Mouse (Mus musculus): ENCODE measurements around the gene Klf5. TPM values are rescaled to one million over a fixed set of nuclear protein-coding genes. Genes with fewer than 3 reads are reported as not detected.

Gene Klf5
- total RNA-seq (2014; fragmentation: Nextera tagmentation) (not detected in 2 replicates), total RNA-seq (2017) (0.17 and 0.22 TPM in 2 replicates), polyA plus RNA-seq (2012) (not detected in 2 replicates)

DNA sequence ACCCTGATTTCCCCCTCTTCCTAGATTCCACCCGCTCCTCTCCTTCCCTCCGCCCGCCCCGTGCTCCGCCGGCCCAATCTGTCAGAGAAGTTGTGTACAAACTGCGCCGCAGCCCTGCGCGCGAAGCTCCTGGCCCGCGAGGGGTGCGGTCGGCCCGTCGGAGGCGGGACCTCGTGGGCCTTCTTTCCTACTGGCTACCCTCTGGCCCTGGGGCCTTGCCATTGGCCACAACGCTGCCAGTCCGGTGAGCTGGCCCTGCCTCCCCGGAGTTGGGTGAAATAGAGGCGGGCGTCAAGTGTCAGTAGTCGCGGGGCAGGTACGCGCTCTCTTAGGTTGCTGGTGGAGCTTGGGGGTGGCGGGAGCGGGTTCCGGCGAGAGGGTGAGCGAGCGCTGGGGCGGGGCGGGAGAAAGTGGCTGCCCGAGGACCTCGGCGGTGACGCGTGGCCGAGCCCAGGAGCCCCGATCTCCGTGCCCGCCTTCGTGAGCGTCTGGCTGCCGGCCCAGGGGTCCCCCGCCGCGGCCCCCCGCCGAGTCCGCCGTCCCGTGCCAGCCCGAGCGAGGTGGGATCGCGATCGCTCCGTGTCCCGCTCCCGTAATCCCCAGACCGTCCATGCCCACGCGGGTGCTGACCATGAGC lies at the start of gene Klf5:
Gene Klf5 (plus strand): TSS at position 307 of the 637 bp plus-strand sequence.
- DNase-seq (ENCODE audit: low spot score) (no peak), ATAC-seq (ENCODE audit: extremely low read depth, insufficient number of reproducible peaks, low FRiP score, poor library complexity, severe bottlenecking) (no peak)
- TF ChIP-seq CTCF (IDR thresholded peaks at IDR 0.05; ENCODE audit: low read depth, low read length) (no peak), GATA1 (IDR thresholded peaks at IDR 0.05; ENCODE audit: borderline replicate concordance, low read length) (no peak), GATA2 (IDR thresholded peaks at IDR 0.05; ENCODE audit: borderline replicate concordance, low read depth, low read length) (no peak), POLR2AphosphoS5 (IDR thresholded peaks at IDR 0.05; ENCODE audit: insufficient replicate concordance, low read depth, low read length) (no peak), TAL1 (conservative IDR thresholded peaks at IDR 0.05; ENCODE audit: low read depth, low read length) (no peak)
- peak within 1 kb of the TSS; percentile 24; the same call in 1 of the 2 replicates for H3K4me3 ChIP-seq (ENCODE audit: low read depth, low read length)
- H3K36me3 ChIP-seq (replicated peaks): no peaks in the 10 kb centered on the region
- no peaks in the 10 kb centered on the region for H3K4me1 ChIP-seq (ENCODE audit: insufficient read depth, low read depth, low read length)
- peaks cover 46% of the 10 kb centered on the region for H3K9me3 ChIP-seq (replicated peaks)
- no peaks in the 10 kb centered on the region for H3K27me3 ChIP-seq (ENCODE audit: insufficient read depth, low read length)

- Histone ChIP-seq H3K4me3 (ENCODE audit: low read depth, low read length) (no peak overlapping the region), H3K27me3 (ENCODE audit: insufficient read depth, low read length) (no peaks in the 10 kb centered on the region), H3K9me3 (replicated peaks) (peaks cover 3% of the 10 kb centered on the region; the same call in 1 of the 2 replicates), H3K4me1 (ENCODE audit: insufficient read depth, low read depth, low read length) (no peaks in the 10 kb centered on the region), H3K36me3 (replicated peaks) (peaks cover 11% of the 10 kb centered on the region)
- TF ChIP-seq GATA2 (IDR thresholded peaks at IDR 0.05; ENCODE audit: borderline replicate concordance, low read depth, low read length): no peak
- no peak for TF ChIP-seq GATA1 (IDR thresholded peaks at IDR 0.05; ENCODE audit: borderline replicate concordance, low read length)
- no peak for TF ChIP-seq POLR2AphosphoS5 (IDR thresholded peaks at IDR 0.05; ENCODE audit: insufficient replicate concordance, low read depth, low read length)
- no peak for TF ChIP-seq TAL1 (conservative IDR thresholded peaks at IDR 0.05; ENCODE audit: low read depth, low read length)
- no peak for TF ChIP-seq CTCF (IDR thresholded peaks at IDR 0.05; ENCODE audit: low read depth, low read length)
- ATAC-seq (ENCODE audit: extremely low read depth, insufficient number of reproducible peaks, low FRiP score, poor library complexity, severe bottlenecking): no peak
- DNase-seq (ENCODE audit: low spot score): no peak
These were observed 36.5 kb upstream of the Klf5 start for GRCm38 (mm10) chr14:99262026-99262425.

DNA sequence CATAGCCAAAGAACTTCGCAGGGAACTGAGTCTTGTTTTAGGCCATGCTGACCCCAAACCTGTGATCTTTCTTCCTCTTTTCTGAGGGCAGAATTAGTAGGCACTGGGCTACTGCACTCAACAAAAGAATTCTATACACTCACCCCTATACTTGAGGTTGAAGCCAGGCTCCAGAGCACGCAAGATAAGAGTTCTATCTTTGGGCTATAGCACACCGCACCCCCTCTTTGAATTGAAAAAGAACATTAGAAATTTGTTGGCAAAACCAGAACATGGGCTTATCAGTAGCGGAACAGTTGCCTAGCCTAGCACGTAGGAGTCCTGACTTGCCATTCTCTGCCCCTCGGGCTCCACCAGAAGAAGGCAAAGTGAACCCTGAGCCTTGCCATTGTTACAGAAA lies 34.7 kb upstream of the Klf5 start:
- H3K9me3 ChIP-seq (replicated peaks): peaks cover 5% of the 10 kb centered on the region; the same call in 1 of the 2 replicates
- H3K4me3 ChIP-seq (ENCODE audit: low read depth, low read length): no peak overlapping the region
- DNase-seq (ENCODE audit: low spot score) (no peak), ATAC-seq (ENCODE audit: extremely low read depth, insufficient number of reproducible peaks, low FRiP score, poor library complexity, severe bottlenecking) (no peak)
- H3K4me1 ChIP-seq (ENCODE audit: insufficient read depth, low read depth, low read length): no peaks in the 10 kb centered on the region
- H3K36me3 ChIP-seq (replicated peaks): peaks cover 2% of the 10 kb centered on the region
- TF ChIP-seq GATA2 (IDR thresholded peaks at IDR 0.05; ENCODE audit: borderline replicate concordance, low read depth, low read length): no peak
- no peak for TF ChIP-seq TAL1 (conservative IDR thresholded peaks at IDR 0.05; ENCODE audit: low read depth, low read length)
- no peak for TF ChIP-seq POLR2AphosphoS5 (IDR thresholded peaks at IDR 0.05; ENCODE audit: insufficient replicate concordance, low read depth, low read length)
- TF ChIP-seq CTCF (IDR thresholded peaks at IDR 0.05; ENCODE audit: low read depth, low read length): no peak
- no peak for TF ChIP-seq GATA1 (IDR thresholded peaks at IDR 0.05; ENCODE audit: borderline replicate concordance, low read length)
- H3K27me3 ChIP-seq (ENCODE audit: insufficient read depth, low read length): no peaks in the 10 kb centered on the region

GRCm38 (mm10) chr14:99265791-99266190 lies 32.7 kb upstream of the Klf5 start:
- TF ChIP-seq POLR2AphosphoS5 (IDR thresholded peaks at IDR 0.05; ENCODE audit: insufficient replicate concordance, low read depth, low read length) (no peak), CTCF (IDR thresholded peaks at IDR 0.05; ENCODE audit: low read depth, low read length) (no peak), TAL1 (conservative IDR thresholded peaks at IDR 0.05; ENCODE audit: low read depth, low read length) (no peak), GATA1 (IDR thresholded peaks at IDR 0.05; ENCODE audit: borderline replicate concordance, low read length) (no peak), GATA2 (IDR thresholded peaks at IDR 0.05; ENCODE audit: borderline replicate concordance, low read depth, low read length) (no peak)
- no peak overlapping the region for H3K4me3 ChIP-seq (ENCODE audit: low read depth, low read length)
- H3K9me3 ChIP-seq (replicated peaks): peaks cover 5% of the 10 kb centered on the region; the same call in 1 of the 2 replicates
- DNase-seq (ENCODE audit: low spot score): no peak
- H3K36me3 ChIP-seq (replicated peaks): no peaks in the 10 kb centered on the region
- ATAC-seq (ENCODE audit: extremely low read depth, insufficient number of reproducible peaks, low FRiP score, poor library complexity, severe bottlenecking): no peak
- no peaks in the 10 kb centered on the region for H3K4me1 ChIP-seq (ENCODE audit: insufficient read depth, low read depth, low read length)
- no peaks in the 10 kb centered on the region for H3K27me3 ChIP-seq (ENCODE audit: insufficient read depth, low read length)

GRCm38 (mm10) chr14:99266749-99267148 lies 31.7 kb upstream of the Klf5 start:
- Histone ChIP-seq H3K9me3 (replicated peaks) (peaks cover 5% of the 10 kb centered on the region; the same call in 1 of the 2 replicates), H3K36me3 (replicated peaks) (no peaks in the 10 kb centered on the region), H3K4me3 (ENCODE audit: low read depth, low read length) (no peak overlapping the region), H3K27me3 (ENCODE audit: insufficient read depth, low read length) (no peaks in the 10 kb centered on the region), H3K4me1 (ENCODE audit: insufficient read depth, low read depth, low read length) (no peaks in the 10 kb centered on the region)
- DNase-seq (ENCODE audit: low spot score): no peak
- ATAC-seq (ENCODE audit: extremely low read depth, insufficient number of reproducible peaks, low FRiP score, poor library complexity, severe bottlenecking): no peak
- TF ChIP-seq GATA2 (IDR thresholded peaks at IDR 0.05; ENCODE audit: borderline replicate concordance, low read depth, low read length) (no peak), TAL1 (conservative IDR thresholded peaks at IDR 0.05; ENCODE audit: low read depth, low read length) (no peak), GATA1 (IDR thresholded peaks at IDR 0.05; ENCODE audit: borderline replicate concordance, low read length) (no peak), CTCF (IDR thresholded peaks at IDR 0.05; ENCODE audit: low read depth, low read length) (no peak), POLR2AphosphoS5 (IDR thresholded peaks at IDR 0.05; ENCODE audit: insufficient replicate concordance, low read depth, low read length) (no peak)

- ATAC-seq (ENCODE audit: extremely low read depth, insufficient number of reproducible peaks, low FRiP score, poor library complexity, severe bottlenecking) (no peak), DNase-seq (ENCODE audit: low spot score) (no peak)
- H3K36me3 ChIP-seq (replicated peaks): no peaks in the 10 kb centered on the region
- no peak overlapping the region for H3K4me3 ChIP-seq (ENCODE audit: low read depth, low read length)
- no peaks in the 10 kb centered on the region for H3K27me3 ChIP-seq (ENCODE audit: insufficient read depth, low read length)
- no peaks in the 10 kb centered on the region for H3K4me1 ChIP-seq (ENCODE audit: insufficient read depth, low read depth, low read length)
- H3K9me3 ChIP-seq (replicated peaks): peaks cover 4% of the 10 kb centered on the region; the same call in 1 of the 2 replicates
- no peak for TF ChIP-seq CTCF (IDR thresholded peaks at IDR 0.05; ENCODE audit: low read depth, low read length)
- no peak for TF ChIP-seq POLR2AphosphoS5 (IDR thresholded peaks at IDR 0.05; ENCODE audit: insufficient replicate concordance, low read depth, low read length)
- TF ChIP-seq TAL1 (conservative IDR thresholded peaks at IDR 0.05; ENCODE audit: low read depth, low read length): no peak
- TF ChIP-seq GATA2 (IDR thresholded peaks at IDR 0.05; ENCODE audit: borderline replicate concordance, low read depth, low read length): no peak
- no peak for TF ChIP-seq GATA1 (IDR thresholded peaks at IDR 0.05; ENCODE audit: borderline replicate concordance, low read length)
These were observed 24.4 kb upstream of the Klf5 start for GRCm38 (mm10) chr14:99274056-99274455.

All from G1E (cell line).